Mouse (Mus musculus): ENCODE results near the gene Tnrc6c. TPM values are rescaled to one million over a fixed set of nuclear protein-coding genes. Genes with fewer than 3 reads are reported as not detected.

The Tnrc6c gene
- total and polyA plus RNA-seq, 3 experiments = 6.9 to 16.7 (median 12.8) TPM

GRCm38 (mm10) chr11:117639331-117639970 is 14.6 kb upstream of the Tnrc6c start:
- in situ Hi-C loops (cut with MboI; ENCODE audit: low pct_ligation_motif_present, low pct_unique_long_range_greater_than_20kb, low sequenced_read_pairs) = no loop called here

DNA sequence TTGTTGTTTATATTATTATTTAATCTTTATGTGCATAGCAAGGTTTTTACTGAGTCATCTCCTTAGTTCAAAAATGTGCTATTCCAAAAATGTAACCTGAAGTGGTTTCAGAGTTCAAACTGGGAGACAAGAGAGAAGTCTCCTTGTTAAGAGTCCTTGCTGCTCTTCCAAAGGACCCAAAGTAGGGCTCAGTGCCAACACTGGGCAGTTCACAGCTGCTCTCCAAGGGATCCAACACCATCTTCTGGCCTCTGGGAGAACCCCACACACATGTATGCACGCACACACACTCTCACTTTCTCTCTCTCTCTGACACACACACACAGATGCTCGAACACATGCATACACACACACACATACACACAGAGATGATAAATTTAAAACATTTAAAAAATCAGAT is 11.9 kb upstream of the Tnrc6c start:
- Histone ChIP-seq H3K4me2 (ENCODE audit: insufficient read depth, low read depth, poor library complexity, severe bottlenecking) (no peak overlapping the region), H3K9ac (ENCODE audit: insufficient read depth, low read depth) (no peak overlapping the region), H3K36me3 (replicated peaks in 1 of 2; ENCODE audit: control insufficient read depth in 1 of 2, insufficient read depth in 1 of 2, low read length in 1 of 2) (no peaks in the 10 kb centered on the region), H3K4me1 (ENCODE audit: control insufficient read depth in 1 of 2, insufficient read depth in 2 of 2) (peaks cover 6 to 18% of the 10 kb centered on the region in 2 experiments), H3K27me3 (replicated peaks) (no peaks in the 10 kb centered on the region), H3K79me2 (replicated peaks; ENCODE audit: control insufficient read depth, extremely low read depth, insufficient read depth, poor library complexity, severe bottlenecking) (no peaks in the 10 kb centered on the region), H3K27ac (ENCODE audit: insufficient read depth, low read depth) (no peak overlapping the region), H3K9me3 (replicated peaks; ENCODE audit: low read length) (peaks cover 3% of the 10 kb centered on the region), H3K4me3 (replicated peaks in 1 of 3; ENCODE audit: low read depth in 2 of 3, low read length in 2 of 3, poor library complexity in 1 of 3) (no peak overlapping the region)
- dilution Hi-C loops (cut with MboI; ENCODE audit: extremely low pct_ligation_motif_present, extremely low pct_unique_long_range_greater_than_20kb, low sequenced_read_pairs) (no loop called here), in situ Hi-C loops (cut with MboI; ENCODE audit: low pct_ligation_motif_present, low pct_unique_long_range_greater_than_20kb, low sequenced_read_pairs) (no loop called here)
- TF ChIP-seq RAD21 (IDR thresholded peaks at IDR 0.05; ENCODE audit: low read depth, low read length) = peak; percentile 34
- no peak for TF ChIP-seq MYC (IDR thresholded peaks at IDR 0.05; ENCODE audit: low read depth, low read length)
- TF ChIP-seq CHD1 (IDR thresholded peaks at IDR 0.05; ENCODE audit: low read depth, low read length) = no peak
- no peak for TF ChIP-seq UBTF (IDR thresholded peaks at IDR 0.05; ENCODE audit: low read depth, low read length)
- TF ChIP-seq SMC3 (IDR thresholded peaks at IDR 0.05; ENCODE audit: low read depth, low read length) = peak; percentile 36
- TF ChIP-seq IRF4 (IDR thresholded peaks at IDR 0.05; ENCODE audit: low read depth, low read length) = no peak; the same call in 1 of the 2 replicates
- peak in 1 of 2 experiments; percentile 45; a peak in 2 of 4 replicates for TF ChIP-seq CTCF (conservative IDR thresholded peaks at IDR 0.05 in 1 of 2, IDR thresholded peaks at IDR 0.05 in 1 of 2; ENCODE audit: low read depth in 2 of 2, low read length in 2 of 2)
- DNase-seq (ENCODE audit: extremely low read depth) = no peak

More at GRCm38 (mm10) chr11:117639331-117639970, 14.6 kb upstream of the Tnrc6c start:
- H3K4me3 ChIP-seq (replicated peaks in 1 of 3; ENCODE audit: low read depth in 2 of 3, low read length in 2 of 3, poor library complexity in 1 of 3) = no peak overlapping the region
- no peak for TF ChIP-seq CTCF (conservative IDR thresholded peaks at IDR 0.05 in 1 of 2, IDR thresholded peaks at IDR 0.05 in 1 of 2; ENCODE audit: low read depth in 2 of 2, low read length in 2 of 2)
- TF ChIP-seq SMC3 (IDR thresholded peaks at IDR 0.05; ENCODE audit: low read depth, low read length) = no peak
- TF ChIP-seq ZNF384 (IDR thresholded peaks at IDR 0.05; ENCODE audit: low read depth, low read length) = no peak
- TF ChIP-seq ZC3H11A (IDR thresholded peaks at IDR 0.05; ENCODE audit: low read depth, low read length) = no peak
- no peak for TF ChIP-seq MAZ (IDR thresholded peaks at IDR 0.05; ENCODE audit: low read depth, low read length)
- no peak for TF ChIP-seq PAX5 (IDR thresholded peaks at IDR 0.05; ENCODE audit: low read length)
- TF ChIP-seq E2F4 (IDR thresholded peaks at IDR 0.05; ENCODE audit: insufficient replicate concordance, low read depth, low read length) = no peak
- TF ChIP-seq ELF1 (IDR thresholded peaks at IDR 0.05; ENCODE audit: low read depth, low read length) = no peak
- no peak for TF ChIP-seq KAT2A (IDR thresholded peaks at IDR 0.05; ENCODE audit: insufficient replicate concordance, low read length)
- no peak for TF ChIP-seq NRF1 (IDR thresholded peaks at IDR 0.05; ENCODE audit: low read depth, low read length)
- TF ChIP-seq IRF4 (IDR thresholded peaks at IDR 0.05; ENCODE audit: low read depth, low read length) = peak; percentile 70
- no peak for TF ChIP-seq SIN3A (IDR thresholded peaks at IDR 0.05; ENCODE audit: low read length)
- TF ChIP-seq MYC (IDR thresholded peaks at IDR 0.05; ENCODE audit: low read depth, low read length) = no peak
- no peak for TF ChIP-seq USF2 (conservative IDR thresholded peaks at IDR 0.05; ENCODE audit: low read depth, low read length)
- no peak for TF ChIP-seq MAX (IDR thresholded peaks at IDR 0.05; ENCODE audit: low read length)
- peak; percentile 60 for TF ChIP-seq EP300 (IDR thresholded peaks at IDR 0.05; ENCODE audit: low read length)
- TF ChIP-seq POLR2A (IDR thresholded peaks at IDR 0.05; ENCODE audit: low read depth, low read length) = no peak
- TF ChIP-seq RCOR1 (conservative IDR thresholded peaks at IDR 0.05; ENCODE audit: low read depth, low read length) = no peak
- no peak for TF ChIP-seq ZKSCAN1 (IDR thresholded peaks at IDR 0.05; ENCODE audit: borderline replicate concordance, low read depth, low read length)
- no peak for TF ChIP-seq HCFC1 (IDR thresholded peaks at IDR 0.05; ENCODE audit: low read depth, low read length)
- peak; percentile 40; the same call in 1 of the 2 replicates for TF ChIP-seq ETS1 (conservative IDR thresholded peaks at IDR 0.05; ENCODE audit: low read depth, low read length)
- no peak for TF ChIP-seq UBTF (IDR thresholded peaks at IDR 0.05; ENCODE audit: low read depth, low read length)
- TF ChIP-seq CHD2 (IDR thresholded peaks at IDR 0.05; ENCODE audit: low read length) = no peak
- TF ChIP-seq JUND (conservative IDR thresholded peaks at IDR 0.05; ENCODE audit: low read depth, low read length) = peak; percentile 35; the same call in 1 of the 2 replicates
- TF ChIP-seq RAD21 (IDR thresholded peaks at IDR 0.05; ENCODE audit: low read depth, low read length) = no peak
- no peak for TF ChIP-seq POLR2AphosphoS2 (IDR thresholded peaks at IDR 0.05; ENCODE audit: low read depth, low read length)
- no peak for TF ChIP-seq ZMIZ1 (IDR thresholded peaks at IDR 0.05; ENCODE audit: low read depth, low read length)
- no peak for TF ChIP-seq MAFK (IDR thresholded peaks at IDR 0.05; ENCODE audit: insufficient replicate concordance, low read length)
- H3K9me3 ChIP-seq (replicated peaks; ENCODE audit: low read length) = peaks cover 3% of the 10 kb centered on the region
- no peaks in the 10 kb centered on the region for H3K79me2 ChIP-seq (replicated peaks; ENCODE audit: control insufficient read depth, extremely low read depth, insufficient read depth, poor library complexity, severe bottlenecking)
- no peak overlapping the region for H3K9ac ChIP-seq (ENCODE audit: insufficient read depth, low read depth)
- H3K27ac ChIP-seq (ENCODE audit: insufficient read depth, low read depth) = no peak overlapping the region
- peaks cover 2% of the 10 kb centered on the region for H3K27me3 ChIP-seq (replicated peaks)
- H3K4me1 ChIP-seq (ENCODE audit: control insufficient read depth in 1 of 2, insufficient read depth in 2 of 2) = peaks cover 6 to 20% of the 10 kb centered on the region in 2 experiments
- DNase-seq (ENCODE audit: extremely low read depth) = no peak
- dilution Hi-C loops (cut with MboI; ENCODE audit: extremely low pct_ligation_motif_present, extremely low pct_unique_long_range_greater_than_20kb, low sequenced_read_pairs) = no loop called here
- H3K36me3 ChIP-seq (replicated peaks in 1 of 2; ENCODE audit: control insufficient read depth in 1 of 2, insufficient read depth in 1 of 2, low read length in 1 of 2) = no peaks in the 10 kb centered on the region
- no peak overlapping the region for H3K4me2 ChIP-seq (ENCODE audit: insufficient read depth, low read depth, poor library complexity, severe bottlenecking)
